Mouse (Mus musculus) heart, postnatal 14 days (tissue): ENCODE results near the gene Pecam1. TPM values are rescaled to one million over a fixed set of nuclear protein-coding genes. Genes with fewer than 3 reads are reported as not detected.
"Not testable (repeated sequence)": the region's sequence is repeated elsewhere in the genome, so short reads cannot be mapped to it uniquely, and the experiment has no call there.

Experiments
- DNase-seq, 2 experiments: peaks; one replicate each; pipeline ENCODE4 v3.0.0; 2021 to 2022
- intact Hi-C: fragments of 180-260 bp; cut with DNase I; formaldehyde crosslinking; loops from one replicate; pipeline ENCODE4 v1.15.1; 2025
- total RNA-seq, 2 experiments: library from RNA; stranded (reverse); gene quantifications; 2 replicates each; pipeline ENCODE4 v1.2.3; 2021

The Pecam1 gene
- total RNA-seq, 2 experiments from 2014 or later, result 173 to 180 TPM

DNA sequence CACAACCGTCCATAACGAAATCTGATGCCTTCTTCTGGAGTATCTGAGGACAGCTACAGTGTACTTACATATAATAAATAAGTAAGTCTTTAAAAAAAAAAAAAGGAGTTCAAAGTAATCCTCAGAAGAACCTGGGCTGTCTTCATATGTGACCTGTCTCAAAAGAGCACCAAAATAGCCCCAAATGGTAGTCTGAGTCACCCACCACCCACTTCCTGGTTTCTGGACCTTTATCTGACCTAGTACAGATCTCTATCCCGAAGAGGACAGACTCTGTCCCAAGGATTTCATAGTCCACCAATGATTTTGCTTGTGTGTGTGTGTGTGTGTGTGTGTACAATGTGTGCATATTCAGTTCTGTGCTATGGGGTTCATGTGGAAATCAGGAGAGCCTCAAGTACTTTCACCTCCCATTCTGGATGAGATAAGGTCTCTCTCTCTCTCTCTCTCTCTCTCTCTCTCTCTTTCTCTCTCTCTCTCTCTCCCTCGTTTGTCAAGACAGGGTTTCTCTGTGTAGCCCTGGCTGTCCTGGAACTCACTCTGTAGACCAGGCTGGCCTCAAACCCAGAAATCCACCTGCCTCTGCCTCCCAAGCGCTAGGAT, 93.4 kb downstream of the Pecam1 start:
- intact Hi-C loops, DNase-seq: not testable (repeated sequence)

DNA sequence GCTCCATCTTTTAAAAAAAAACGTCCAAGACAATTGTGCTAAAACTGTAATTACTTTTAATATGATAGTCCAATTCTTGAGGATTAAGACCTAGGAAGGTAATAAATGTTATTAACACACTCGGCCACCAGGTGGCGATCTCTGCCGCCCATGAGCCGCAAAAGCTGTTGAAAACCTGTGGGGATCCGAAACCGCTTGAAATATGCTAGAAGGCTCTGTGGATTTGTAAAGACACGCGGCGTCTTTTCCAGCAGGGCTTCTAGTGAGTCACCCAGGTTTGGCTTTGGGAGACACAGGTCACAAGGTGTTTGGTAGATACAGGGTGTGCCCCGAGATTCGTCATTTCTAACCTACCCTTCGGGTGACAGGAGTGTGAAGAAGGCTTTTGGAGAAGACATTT, 102.1 kb downstream of the Pecam1 start:
- intact Hi-C loops, result loop anchor here (1.0 to 5.0 kb wide), 2 partner anchors 34 to 94 kb away; no protein-coding TSS in a partner anchor
- DNase-seq, result peak; percentile 81 to 87

DNA sequence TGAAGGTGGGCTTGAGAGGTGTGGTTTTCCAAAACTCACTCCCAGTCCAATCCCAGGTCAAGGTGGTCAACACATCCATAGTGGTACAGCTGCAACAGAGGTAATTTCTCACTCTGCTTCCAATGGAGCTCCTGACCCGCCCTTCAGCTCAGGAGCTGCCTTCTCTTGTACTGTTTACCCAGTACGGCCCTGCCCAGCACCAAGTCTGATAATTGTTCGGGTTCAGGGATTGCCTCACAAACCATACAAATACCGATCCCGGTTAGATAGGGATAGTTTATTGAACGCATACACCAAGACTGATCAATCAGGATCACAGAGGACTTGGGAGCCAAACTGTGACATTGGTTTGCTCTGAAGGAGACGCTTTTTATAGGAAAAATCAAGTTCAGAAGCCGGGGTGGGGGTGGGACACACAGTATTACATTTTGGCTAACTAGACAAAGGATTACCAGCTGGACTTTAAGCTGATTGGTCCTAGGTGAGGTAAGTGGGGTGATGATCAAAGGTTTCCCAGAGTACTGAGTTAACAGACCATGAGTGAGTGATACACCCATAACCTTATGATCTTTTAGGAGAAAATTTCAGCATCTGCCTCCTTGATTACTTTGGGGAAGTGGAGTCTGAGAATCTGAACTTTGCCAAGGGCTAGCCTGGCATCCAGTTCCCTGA, 107.3 kb downstream of the Pecam1 start:
- DNase-seq, result no peak
- intact Hi-C loops, result no loop called here

DNA sequence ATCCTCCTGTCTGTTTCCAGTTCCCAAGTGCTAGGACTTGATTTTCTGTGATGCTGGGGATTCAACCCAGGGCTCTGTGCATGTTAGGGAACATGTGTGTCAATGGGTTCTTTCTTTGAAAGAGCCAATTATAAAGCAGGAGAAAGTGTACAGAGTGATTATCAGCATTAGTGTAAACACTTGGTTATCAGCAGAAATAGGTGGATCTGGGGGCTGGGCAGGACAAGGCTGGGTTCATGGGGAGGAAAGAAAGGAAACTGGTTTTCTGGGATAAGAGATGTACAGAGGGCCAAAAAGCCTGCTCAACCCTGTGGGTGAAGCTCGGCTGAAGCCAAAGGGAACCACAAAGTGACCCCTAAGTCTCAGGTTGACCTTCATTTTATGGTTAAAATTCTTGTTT, 108.8 kb downstream of the Pecam1 start:
- DNase-seq, result no peak
- intact Hi-C loops, result no loop called here

DNA sequence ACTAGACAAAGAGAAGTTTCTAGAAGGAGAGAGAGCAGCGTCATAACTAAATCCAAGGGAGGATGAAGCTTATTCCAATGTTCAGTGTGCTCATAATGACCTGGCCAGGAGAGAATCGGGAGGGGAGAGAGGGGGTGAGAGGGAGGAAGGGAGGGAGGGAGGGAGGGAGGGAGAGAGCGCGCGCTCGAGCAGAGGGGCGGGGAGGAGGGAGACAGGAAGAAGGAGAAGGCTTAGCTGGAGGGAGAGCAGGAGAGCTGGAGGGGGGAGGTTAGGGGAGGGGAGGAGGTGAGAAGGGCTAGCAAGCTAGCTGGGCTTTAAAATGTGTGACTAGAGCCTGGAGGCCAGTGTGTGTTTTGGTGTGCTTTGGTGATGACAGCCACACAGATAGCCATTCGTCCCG, 110.4 kb downstream of the Pecam1 start:
- intact Hi-C loops, result no loop called here
- no peak for DNase-seq

DNA sequence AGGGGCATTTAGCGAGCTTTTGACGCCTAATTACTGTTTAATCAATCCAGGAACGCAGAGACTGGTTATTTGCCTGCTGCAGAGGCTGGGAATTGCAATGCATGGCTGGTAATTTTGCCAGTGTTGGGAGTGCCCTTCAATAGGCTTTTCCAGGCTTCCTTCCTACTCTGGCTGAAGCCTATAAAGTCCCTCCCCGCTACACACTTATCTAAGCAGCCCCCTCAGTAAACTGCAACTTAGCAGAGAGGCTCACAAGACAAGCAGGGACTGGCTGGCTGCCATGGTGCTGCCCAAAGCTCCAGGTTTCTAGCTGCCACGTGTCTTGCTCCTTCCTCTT, 111.1 kb downstream of the Pecam1 start:
- DNase-seq, result no peak
- intact Hi-C loops, result no loop called here

DNA sequence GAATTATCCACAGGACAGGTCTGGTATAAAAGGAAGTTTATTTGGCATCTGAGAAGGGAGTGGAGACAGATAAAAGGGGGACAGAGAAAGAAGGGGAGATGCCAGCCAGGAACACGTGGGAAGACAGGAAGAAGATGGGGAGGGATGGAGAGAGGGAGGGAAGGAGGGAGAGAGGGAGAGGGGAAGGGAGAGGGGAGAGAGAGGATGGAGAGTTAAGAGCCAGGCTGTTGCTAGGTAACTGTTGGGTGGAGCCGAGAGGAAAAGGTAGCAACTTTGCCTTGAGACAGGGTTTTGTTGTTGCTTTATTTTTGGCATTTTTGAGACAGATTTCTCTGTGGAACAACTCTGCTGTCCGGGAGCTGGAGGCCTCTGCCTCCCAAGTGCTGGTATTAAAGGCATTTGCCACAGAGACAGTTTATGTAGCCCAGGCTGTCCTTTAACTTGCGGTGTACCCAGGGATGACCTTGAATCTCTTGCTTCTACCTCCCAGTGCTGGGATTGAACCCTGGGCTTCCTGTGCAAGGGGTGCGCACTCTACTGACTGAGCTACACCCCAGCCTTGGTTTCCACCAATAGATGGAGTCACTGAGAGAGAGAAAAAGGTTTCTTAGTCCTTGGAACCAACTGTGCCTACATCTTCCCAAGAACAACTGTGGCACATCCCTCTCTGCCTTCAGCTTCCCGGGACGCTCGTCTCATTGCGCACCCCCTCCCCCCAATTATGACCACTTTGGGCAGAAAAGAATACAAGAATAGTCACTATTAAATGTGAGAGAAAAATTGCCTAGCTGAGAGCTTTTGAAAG, 111.7 kb downstream of the Pecam1 start:
- DNase-seq, result no peak
- intact Hi-C loops, result no loop called here

DNA sequence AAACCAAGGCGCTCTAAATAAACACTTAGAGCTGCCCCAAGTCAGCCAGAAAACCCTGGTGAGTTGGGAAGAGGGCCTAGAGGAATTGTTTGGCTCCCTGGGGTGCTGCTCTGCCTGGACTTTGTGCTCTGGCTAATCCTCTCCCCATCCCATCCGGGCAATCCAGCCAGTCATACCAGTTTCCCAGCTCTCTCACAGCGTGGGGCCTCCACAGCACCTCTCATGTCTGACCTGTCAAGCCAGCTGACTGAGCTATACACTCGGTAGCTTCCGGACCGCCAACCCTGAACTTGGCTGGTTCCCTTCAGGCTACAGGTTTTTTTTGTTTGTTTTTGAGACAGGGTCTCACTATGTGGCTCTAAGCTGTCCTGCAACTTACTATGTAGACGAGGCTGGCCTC, 112.7 kb downstream of the Pecam1 start:
- intact Hi-C loops, result no loop called here
- no peak for DNase-seq

DNA sequence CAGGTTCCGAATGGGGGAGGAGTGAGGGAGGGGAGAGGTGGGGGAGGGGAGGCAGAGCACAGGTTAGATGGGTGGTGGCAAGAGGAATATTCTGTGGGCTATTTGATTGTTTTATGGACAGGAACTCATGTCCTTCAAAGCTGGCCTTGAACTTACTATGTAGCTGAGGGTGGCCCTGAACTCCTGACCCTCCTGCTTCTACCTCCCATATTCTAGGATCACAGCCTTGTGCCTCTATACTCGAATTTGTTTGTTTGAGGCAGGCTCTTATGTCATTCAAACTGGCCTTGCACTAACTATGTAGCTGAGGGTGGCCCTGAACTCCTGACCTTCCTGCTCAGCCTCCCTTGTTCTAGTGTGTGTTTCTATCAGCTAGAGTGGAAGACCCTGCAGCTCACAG, 114.5 kb downstream of the Pecam1 start:
- intact Hi-C loops, result no loop called here
- no peak for DNase-seq

DNA sequence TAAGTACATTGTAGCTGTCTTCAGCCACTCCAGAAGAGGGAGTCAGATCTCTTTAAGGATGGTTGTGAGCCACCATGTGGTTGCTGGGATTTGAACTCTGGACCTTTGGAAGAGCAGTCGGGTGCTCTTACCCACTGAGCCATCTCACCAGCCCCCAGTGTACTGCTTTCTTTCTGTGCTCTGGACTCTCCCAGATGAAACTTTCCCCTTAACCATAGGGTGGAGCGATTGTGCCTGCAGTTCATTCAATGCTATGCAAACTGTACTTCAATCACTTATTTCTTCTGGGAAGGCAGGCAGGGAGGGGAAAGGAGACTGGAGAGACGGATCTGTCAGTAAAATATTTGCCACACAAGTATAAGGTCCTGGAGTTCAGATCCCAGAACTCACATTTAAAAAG, 116.3 kb downstream of the Pecam1 start:
- intact Hi-C loops, DNase-seq: not testable (repeated sequence)

DNA sequence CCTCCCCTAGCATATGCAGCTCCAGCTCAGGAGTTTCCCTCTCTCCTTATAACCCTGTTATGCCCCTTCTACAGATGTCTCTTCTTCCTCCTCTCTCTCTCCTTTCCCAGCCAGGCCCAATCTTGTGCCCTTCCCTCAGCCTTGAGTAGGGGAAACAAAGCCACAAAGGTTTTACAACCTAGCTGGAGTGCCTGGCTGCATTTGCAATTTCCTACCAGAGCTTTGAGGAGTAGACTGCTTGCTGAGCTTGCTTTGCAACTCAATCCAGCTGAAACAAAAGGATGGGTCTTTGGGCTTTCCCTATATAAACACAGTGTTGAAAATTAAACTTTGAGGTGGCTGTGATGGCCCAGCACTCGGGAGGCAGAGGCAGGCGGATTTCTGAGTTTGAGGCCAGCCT, 117.0 kb downstream of the Pecam1 start:
- intact Hi-C loops, result no loop called here
- no peak for DNase-seq

DNA sequence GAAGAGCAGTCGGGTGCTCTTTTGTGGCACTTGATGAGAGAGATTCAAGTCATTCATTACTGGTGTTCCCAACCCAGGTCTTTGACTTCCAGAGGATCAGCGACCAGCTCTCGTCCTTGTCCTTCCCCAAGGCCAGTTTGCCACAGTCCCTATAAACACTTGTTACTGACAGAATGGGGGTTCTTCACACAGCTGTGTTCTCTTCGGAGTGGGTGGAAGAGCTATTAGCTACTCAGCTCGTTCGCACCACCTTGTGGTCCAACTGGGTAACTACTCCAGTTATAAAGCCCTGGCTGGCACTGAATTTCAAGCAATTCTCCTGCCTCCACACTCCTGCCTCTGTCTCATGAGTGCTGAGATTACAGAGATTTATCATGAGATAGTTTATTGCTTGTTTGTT, 122.7 kb downstream of the Pecam1 start:
- intact Hi-C loops, result loop anchor here (1.0 to 2.0 kb wide), 2 partner anchors 114 to 209 kb away; no protein-coding TSS in a partner anchor

DNA sequence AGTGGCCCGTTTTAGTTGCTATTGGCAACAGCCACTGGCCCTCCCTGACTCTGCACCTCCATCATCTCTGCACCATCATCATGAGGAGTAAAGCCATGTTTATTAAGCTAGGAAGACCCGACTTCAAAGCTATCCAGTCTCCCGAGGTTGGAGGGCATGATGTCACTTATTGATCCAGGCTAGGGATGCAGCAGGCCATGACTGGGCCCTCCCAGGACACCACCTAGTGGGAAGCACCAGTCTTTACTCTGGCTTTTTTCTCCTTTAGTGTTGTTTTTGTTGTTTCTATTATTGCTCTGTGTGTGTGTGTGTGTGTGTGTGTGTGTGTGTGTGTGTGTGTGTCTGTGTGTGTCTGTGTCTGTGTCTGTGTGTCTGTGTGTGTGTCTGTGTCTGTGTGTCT, 124.9 kb downstream of the Pecam1 start:
- DNase-seq, result no peak
- intact Hi-C loops, result no loop called here

More for the DNA sequence above, 122.7 kb downstream of the Pecam1 start:
- peak; percentile 73 to 83 for DNase-seq

DNA sequence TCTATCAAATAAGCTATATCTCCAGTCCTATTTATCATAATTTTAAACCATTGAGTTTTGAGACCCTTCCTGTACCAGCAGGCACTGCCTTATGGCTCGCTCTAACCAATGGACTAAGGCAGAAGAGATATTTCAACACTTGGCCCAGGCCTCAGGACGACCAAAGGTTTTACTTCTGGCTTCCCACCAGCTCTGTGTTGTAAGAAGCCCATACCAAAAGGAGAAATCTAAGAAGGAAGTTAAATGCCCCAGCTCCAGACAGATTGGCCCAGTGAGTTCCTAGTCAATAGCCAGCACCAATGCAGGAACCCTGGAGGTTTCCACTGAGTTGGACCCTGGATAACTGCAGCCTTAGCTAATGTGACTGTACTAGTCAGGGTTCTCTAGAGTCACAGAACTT, 126.8 kb downstream of the Pecam1 start:
- intact Hi-C loops, result no loop called here
- DNase-seq, result no peak

DNA sequence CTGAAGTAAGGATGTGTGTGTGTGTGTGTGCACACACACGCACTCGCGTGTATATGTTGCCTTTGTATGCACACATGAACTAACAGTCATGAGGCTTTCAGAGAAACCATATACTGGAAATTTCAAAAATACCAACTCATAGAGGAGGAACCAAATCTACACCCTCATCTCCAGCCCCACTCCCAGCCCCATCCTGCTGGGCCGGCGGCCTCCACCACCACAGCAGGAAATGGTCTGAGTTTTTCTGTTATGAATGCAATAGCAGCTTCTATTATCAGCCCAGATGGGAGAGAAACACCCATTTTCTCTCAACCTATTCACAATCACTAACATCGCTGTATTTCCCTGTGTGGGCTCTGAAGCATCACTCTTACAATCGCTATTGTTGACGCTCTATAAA, 128.4 kb downstream of the Pecam1 start:
- DNase-seq, result no peak

DNA sequence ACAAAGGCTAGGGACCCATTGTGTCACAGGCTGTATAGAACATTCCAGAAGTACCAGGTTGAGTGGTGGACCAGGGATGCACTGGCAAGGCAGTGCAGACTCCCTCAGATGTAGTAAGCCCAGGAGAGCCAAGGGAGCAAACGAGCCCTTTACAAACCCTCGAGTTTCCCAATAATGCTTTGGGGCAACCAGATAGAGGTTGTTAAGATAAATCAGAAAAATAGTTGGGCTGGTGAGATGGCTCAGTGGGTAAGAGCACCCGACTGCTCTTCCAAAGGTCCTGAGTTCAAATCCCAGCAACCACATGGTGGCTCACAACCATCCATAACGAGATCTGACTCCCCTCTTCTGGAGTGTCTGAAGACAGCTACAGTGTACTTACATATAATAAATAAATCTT, 131.7 kb downstream of the Pecam1 start:
- DNase-seq, intact Hi-C loops: not testable (repeated sequence)

More for the DNA sequence above, 128.4 kb downstream of the Pecam1 start:
- intact Hi-C loops, result no loop called here

DNA sequence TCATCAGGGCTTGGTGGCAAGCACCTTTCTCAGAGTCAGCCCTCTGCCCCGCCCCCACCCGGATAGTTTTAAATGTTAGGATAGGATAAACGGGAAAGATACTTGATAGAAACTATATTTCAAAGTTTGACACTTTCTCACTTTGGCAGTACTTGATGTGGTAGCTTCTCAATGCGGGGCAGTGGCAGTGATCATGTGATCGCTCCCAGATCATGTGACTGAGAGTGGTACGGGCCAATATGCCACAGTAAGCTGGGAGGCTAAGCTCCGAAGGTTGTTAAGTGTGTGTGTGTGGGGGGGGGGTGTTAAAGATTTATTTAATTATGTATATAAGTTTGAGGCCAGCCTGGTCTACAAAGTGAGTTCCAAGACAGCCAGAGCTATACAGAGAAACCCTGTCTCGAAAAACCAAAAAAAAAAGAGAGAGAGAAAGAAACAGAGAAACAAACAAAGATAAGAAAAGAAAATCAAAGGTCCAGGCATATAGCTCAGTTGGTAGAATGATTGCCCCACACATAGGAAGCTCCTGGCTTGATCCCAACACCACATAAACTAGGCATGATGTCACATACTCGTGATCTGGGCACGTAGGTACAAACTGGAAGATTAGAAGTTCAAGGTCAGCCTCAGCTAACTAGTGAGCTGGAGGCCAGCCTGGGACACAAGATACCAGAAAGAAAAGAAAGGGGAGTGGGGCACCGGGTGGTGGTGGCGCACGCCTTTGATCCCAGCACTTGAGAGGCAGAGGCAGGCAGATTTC, 132.4 kb downstream of the Pecam1 start:
- intact Hi-C loops, result no loop called here
- no peak for DNase-seq

DNA sequence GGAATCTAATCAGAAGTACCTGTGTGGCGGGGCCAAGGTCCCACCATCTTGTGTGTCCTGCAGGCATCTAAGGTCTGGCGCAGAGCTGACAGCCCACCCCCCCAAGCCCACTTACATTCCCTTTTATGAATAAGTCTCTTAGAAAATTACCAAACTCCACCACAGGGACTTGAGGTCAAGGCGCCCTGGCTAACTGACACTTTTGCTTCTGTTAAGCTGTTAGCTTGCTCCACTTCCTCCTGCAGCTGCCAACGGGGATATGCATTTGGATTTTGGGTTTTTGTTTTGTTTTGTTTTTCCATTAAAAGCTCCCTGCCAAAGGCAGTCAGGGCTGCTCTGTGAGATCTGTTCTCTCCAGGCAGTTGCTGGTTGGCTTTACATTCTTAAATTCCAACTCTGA, 134.9 kb downstream of the Pecam1 start:
- DNase-seq, result no peak
- intact Hi-C loops, result no loop called here

DNA sequence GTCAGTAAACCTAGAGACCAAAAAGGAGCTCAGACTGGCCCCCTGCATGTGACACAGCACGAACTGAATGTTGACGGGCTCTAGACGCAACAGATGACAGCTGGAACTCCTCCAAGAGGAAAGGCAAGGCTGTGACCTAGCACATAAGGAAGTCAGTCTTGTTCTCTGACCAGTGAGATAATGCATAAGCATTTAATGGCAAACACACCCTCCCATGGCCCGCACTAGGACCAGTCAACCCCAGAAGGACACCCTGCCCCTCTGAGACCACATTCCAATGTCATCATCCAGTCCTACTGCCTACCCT, 136.1 kb downstream of the Pecam1 start:
- peak in 1 of 2 experiments; percentile 24 for DNase-seq
- intact Hi-C loops, result loop anchor here (5.0 kb wide), 1 partner anchor 42 kb away; no protein-coding TSS in a partner anchor

DNA sequence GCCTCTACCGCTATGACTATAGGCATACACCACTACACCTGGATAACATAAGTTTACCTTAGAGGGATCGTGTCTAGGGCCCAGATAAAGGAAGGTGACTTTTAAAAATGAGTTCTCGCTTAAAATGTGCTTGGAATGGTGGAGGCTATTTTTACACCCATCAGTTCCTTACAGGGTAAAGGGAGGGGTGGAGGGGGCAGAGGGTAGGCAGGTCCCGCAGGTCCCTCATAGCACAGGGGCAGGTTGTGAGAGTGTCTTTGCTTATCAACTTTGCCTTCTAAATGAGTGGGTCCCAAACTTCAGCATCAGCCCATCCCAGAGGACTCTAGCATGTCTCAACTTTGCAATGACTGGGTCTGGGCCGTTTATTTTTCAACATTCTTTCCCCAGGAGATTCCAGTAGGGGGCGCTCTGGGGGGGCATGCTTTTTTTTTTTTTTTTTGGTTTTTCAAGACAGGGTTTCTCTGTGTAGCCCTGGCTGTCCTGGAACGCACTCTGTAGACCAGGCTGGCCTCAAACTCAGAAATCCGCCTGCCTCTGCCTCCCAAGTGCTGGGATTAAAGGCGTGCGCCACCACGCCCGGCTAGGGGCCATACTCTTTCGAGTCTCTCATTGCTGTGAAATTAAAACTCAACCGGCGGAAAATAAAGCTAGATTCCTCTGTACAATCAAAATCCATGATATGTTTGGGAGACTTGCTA, 136.6 kb downstream of the Pecam1 start:
- intact Hi-C loops, result loop anchor here (5.0 kb wide), 1 partner anchor 41 kb away; no protein-coding TSS in a partner anchor

More for the DNA sequence above, 136.6 kb downstream of the Pecam1 start:
- DNase-seq, result no peak
